Mouse (Mus musculus): ENCODE results near the gene Ccng1.

Gene Ccng1

DNA sequence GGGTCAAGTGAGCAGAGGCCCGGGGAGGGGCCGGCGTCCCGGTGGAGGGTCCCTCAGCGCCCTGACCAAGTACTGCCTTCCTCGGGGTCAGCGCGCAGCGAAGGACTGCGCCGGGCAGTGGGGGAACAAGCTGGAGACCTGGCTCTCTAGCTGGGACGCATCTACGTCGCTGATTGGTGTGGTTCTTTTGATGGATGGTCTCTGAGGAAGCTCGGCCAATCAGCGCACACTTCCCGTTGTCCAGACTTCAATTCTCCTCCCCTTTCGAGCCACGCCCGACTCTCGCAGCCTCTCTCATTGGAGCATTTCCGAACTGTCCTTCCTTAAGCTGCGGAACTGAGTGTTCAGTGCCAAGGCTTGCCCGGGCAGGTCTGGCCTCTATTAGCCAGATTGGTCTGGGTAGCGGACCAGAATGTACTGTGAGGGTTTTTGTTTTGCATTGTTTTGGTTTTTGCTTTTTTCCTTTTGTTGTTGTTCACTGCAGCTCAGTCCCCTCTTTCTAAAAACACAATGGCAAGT is at the start of gene Ccng1:
Gene Ccng1, minus strand, starts transcription at position 203 of the 519 bp plus-strand sequence.
- DNase-seq: peak; percentile 95 to 98

DNA sequence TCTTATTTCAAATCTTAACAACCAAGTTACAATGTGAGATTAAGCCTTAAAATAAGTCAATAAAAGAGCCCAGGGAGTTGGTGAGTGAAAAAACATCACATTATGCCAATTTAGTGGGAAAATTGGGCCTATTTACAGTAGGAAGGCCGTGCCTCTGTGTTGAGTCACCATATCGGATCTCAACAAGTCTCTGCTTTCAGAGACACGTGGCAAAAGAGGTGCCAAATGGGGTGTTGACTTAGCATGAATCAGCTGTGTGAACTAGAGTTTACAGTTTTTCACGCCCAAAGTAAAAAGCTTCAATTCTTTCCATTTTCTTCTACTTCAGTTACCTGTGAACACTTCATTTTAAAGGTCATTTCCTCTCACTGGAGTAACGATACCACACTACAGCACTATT is 35.2 kb upstream of the Ccng1 start:
- no peak for DNase-seq

DNA sequence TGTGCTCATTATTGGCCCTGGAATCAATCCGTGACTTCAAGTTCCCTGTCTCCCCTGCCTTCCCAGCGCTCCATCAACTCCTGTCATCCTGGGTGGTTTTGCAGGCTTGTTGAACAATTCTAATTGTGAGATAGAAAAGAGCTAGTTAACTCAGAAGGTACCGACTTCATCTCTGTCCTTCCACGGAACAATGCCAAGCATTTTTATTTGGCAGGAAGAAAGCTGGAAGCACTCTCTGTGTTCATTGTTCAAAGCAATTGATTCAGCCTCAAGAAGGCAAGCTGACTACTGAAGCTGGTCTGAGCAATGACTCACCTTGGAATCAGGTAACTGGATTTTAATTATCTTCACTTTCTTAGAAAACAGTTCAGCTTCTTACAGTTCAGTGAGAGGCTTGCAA is 34.6 kb upstream of the Ccng1 start:
- no peak for DNase-seq

DNA sequence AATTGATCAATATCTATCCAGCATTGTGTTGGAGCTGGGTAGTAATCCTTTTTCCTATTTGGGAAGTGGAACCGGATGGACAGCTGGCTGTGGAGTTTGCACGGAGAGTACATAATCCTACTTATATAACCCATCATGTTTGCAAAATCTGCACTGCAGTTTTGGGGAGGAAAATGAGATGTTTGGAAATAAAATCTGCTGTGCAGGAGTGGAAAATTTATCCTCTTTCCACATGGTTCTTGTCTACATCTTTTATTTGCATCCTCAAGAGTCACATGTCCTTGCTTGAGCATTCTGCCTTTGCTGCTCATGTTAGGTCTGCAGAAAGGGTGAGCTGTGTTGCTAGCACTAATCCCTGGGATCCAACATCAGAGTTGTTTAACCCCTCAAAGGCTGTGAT is 31.8 kb upstream of the Ccng1 start:
- no peak for DNase-seq

DNA sequence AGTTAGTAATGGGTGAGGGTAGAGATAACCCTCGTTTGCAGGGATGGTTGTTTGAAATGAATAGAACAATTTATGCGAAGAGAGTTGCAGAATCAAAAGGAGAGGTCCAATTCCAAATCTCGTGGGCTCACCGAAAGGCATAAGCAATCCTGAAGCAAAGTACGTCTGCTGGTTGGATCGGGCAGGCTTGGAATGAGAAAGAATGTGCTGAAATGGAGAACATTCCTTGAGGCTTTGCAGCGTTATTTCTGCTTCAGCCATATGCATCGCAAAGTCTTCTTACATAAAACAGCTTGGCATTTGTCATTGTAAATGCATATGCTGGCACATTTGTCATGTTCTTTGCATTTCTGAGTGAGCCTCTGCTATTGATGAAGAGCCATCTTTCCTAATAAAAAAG is 29.2 kb upstream of the Ccng1 start:
- no peak for DNase-seq

- no peak for DNase-seq
Measured at GRCm38 (mm10) chr11:40783346-40783745, 28.2 kb upstream of the Ccng1 start.

DNA sequence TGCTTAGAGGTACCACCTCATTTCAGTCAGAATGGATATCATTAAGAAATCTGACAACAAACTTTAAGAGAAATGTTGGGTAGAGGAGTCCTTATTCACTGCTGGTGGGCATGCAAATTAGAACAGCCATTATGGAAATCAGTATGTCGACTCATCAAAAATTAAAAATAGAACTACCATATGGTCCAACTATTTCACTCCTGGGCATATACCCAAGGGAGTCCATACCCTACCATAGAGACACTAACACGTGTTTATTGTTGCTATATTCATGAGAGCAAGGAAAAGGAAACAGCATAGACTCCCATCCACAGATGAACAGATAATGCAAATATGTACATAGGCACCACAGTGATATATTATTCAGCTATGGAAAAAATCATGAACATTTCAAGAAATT is 26.7 kb upstream of the Ccng1 start:
- no peak for DNase-seq

DNA sequence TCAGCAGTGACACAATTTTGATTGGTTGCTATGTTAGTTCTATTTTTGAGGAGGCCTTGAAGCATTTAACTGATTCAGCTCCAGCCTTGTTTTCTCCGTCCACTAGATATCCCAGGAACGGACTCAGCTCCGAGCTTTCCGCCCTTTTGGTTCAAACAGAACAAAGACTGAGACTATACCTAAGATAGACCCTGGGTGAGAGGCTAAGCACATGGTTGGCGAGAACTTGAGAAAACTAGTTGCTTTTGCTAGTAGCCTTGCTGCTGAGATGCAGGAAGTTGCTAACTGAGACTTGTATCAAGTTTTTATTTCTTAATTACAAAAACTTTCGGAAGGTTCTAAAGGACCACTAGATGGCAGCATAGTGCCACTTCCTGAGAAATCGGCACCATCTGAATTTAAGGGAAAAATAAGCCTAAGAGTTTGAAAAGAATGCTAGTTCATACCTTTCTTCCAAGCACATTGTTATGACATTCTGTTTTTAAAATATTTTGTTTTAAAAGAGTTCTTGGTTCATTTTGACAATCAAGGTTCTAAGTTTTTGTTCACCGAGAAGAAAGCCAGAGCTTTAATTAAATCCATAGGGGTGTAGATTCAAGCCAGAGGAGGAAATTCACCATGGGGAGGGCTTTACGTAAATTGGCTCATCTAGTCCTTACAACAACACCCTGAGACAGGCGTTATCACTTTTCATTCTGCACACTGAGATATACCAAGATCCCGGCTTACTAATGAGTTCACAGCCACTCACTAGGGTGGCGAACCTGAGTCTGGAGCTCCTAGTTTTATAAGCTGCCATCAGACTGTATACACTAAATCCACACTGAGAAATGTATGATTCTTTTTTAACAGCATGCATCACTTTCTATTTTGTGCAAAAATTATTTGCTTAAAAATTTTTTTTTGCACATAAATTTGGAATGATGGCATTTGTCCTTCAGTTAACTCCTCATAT is 20.5 kb upstream of the Ccng1 start:
- peak in 1 of 2 experiments; percentile 23 for DNase-seq

- DNase-seq: no peak
Measured at GRCm38 (mm10) chr11:40764690-40765089, 9.6 kb upstream of the Ccng1 start.

DNA sequence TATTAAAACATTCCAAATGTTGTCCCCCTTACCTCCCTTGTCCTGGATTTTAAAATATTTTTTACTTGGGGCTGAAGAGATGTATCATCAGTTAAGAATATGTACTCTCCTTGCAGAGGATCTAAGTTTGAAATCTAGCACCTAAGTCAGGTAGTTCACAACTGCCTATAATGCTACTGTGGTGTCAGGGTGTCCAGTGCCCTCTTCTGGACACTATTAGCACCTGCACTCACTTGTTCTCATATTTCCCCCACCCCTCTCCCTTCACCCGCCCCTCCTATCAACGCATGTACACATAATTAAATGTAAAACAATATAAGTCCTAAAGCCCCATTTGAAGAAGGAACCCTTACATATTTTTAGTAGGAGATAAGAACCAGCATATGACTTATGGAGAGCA is 8.3 kb upstream of the Ccng1 start:
- DNase-seq: peak in 1 of 2 experiments; percentile 30

DNA sequence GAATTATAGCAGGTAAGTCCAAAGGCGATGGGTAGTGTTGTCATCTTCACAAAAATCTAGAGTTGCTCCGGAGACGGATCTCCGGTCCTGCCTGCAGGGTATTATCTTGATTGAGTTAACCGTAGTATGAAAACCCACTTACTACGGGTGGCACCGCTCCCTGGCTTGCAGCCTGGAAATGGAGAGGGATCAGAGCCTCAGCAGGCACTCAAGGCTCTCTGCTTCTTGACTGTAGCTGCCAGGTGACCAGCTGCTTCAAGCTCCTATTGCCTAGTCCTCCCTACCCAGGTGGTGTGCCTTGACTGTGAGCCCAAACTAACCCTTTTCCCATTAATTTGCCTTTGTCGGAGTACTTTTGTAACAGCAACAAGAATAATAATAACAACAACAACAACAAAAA is 4.8 kb upstream of the Ccng1 start:
- DNase-seq: no peak

DNA sequence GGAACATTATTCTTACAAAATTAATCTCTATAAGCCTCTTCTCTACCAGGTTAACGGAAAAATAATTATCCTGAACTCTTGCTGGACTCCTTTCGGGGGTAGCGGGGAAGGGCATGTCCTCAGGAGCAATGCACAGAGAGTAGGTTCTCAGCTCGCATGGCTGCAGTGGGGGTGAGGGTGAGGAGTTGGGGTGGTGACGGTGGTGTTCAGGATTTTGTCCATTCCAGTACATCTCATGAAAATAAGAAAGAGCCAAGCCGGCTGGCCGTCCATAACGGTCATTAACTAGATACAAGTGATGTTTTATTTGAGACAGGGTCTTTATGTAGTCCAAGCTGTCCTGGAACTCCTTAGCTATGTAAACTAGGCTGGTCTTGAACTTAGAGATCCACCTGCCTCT is 857 bp upstream of the Ccng1 start:
- DNase-seq: no peak

DNA sequence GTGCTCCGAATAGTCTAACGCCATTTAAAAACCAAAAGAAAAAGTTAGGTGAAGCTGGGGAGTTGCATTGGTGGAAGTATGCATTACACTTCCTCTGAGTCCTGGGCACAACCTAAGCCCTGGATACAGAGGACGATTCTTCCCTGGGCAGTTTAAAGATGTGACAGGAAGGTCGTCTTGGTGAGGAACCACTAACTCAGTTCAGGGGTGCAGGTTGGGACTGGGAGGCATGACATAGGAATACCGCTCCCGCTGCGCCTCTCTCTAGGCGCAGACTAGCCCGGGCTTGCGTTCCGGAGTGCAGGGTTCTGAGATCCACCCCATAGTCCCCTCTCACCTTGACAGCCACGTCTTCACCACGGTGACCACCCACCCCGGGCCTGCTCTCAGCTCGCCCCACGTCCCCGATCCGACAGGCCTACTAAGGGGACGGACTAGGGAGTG is 425 bp downstream of the Ccng1 start:
- DNase-seq: no peak

DNA sequence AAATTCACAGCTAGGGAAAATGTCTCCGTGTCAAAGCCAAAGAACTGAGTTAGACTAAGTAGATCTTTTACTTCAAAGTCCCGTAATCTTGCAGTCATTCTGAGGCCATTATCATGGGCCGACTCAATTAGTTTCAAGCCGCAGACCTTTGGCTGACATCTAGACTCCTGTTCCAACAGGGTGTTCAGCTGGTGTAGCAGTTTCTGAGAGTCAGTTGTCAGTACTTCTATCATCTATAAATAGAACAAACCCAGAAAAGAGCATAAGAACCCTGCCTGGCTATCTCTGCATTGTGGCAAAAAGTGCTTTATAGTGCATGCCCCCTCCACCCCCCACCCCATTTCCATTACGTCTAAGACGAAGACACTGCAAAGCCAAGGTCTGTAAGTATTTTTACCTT is 1.3 kb downstream of the Ccng1 start:
- DNase-seq: no peak

GRCm38 (mm10) chr11:40747716-40748115 is 7.4 kb downstream of the Ccng1 start:
- DNase-seq: no peak

DNA sequence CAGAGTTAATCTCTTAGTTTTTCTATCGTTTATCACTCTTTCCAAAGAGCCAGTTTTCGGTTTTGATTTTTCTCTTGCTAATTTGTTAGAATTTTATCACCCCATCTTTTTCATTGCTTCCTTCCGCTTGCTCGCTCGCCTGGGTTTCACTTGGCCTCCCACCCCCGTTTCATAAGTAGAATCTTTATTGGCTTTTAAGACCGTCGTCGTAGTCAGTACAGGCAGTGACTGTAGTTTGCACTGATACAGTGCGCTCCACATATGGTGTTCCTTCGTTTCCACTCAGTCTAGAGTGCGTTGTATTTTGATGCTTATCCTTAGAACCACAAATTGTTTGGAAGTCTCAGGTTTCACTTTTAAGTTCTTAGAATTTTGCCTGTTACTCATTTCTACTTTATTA is 8.8 kb downstream of the Ccng1 start:
- DNase-seq: no peak

- DNase-seq: no peak
Measured at GRCm38 (mm10) chr11:40744348-40744747, 10.8 kb downstream of the Ccng1 start.

DNA sequence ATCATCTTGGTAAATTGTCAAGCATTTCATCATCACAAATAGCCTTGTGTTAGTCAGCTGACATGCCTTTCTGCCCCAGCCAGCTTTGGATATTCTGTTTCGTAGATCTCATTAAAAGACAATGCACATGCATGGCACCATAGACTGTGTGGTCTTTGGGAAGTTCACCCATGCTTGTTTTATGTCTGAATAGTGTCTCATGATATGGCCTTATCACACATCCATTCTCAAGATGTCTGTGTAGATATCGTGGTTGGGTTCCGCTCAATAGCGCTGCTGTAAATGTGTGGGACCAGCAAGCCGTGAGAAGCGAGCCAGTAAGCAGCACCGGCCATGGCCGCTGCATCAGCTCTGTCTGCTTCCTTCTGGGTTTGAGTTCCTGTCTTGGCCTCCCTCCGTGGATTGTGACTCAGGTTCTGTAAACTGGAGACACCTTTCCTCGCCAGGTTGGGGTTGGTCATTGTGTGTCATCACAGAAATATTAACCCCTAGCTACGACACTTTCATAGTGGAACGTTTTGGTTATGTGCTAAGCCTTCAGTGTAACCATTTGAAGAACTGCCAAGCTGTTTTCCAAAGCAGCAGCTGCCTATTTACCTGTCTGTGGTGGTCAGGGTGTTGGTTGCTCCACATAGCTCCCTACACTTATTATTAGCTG is 13.4 kb downstream of the Ccng1 start:
- DNase-seq: no peak

DNA sequence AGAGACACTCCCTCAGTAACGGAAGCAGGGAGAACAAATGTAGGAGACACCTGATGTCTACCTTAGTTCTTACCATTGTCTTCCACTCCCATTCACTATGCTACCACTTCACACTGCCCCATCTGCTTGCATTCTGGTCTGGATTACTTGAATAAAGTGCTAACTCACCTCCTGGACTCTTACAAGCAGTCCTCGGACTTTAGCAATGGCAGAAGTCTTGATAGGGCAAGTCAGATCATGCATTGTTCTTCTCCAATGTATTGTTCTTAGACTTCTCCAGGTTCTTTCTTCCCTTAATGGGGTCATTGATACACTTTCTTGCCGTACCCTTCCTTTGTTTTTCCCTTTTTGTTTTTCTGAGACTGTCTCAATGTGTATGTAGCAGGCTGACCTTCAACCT is 17.7 kb downstream of the Ccng1 start:
- DNase-seq: no peak

GRCm38 (mm10) chr11:40734251-40734752 is 20.8 kb downstream of the Ccng1 start:
- DNase-seq: no peak

DNA sequence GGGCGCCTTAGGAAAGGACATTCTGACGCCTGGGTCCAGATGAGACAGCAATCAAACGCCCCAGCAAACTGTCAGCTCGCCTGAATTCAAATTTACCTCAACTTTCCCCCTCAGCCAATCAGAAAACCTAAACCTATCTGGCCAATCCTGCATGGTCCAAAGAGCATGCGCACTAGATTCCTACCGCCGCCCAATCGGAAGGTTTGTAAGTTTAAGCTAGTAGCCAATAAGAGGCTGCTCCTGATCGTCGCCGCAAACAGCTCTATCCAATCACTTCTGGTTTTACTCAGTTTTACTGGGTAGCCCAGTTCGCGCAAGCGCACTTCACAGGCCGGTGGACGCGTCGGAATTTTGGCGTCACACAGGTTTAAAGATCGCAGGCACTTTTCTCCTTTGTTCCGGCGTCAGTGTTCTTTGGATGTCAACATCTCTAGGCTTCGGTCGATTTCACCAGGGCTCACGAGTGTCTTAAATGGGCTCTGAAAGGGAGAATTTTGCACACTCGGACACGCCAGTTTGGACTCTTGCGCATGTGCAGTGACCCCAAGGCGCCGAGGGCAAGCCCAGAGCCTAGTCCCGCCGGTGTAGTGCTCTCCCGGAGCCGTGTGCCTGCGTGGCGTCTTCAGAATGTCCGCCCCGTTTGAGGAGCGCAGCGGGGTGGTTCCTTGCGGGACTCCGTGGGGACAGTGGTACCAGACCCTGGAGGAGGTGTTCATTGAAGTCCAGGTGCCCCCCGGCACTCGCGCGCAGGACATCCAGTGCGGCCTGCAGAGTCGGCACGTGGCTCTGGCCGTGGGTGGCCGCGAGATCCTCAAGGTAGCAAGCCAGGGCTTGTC is 21.6 kb downstream of the Ccng1 start, which contains the start of the genes Hmmr and Nudcd2:
Gene Hmmr, minus strand, starts transcription at position 84 of the 836 bp plus-strand sequence.
Gene Nudcd2, plus strand, starts transcription at position 329 of the 836 bp plus-strand sequence.
- peak; percentile 94 to 97 for DNase-seq

DNA sequence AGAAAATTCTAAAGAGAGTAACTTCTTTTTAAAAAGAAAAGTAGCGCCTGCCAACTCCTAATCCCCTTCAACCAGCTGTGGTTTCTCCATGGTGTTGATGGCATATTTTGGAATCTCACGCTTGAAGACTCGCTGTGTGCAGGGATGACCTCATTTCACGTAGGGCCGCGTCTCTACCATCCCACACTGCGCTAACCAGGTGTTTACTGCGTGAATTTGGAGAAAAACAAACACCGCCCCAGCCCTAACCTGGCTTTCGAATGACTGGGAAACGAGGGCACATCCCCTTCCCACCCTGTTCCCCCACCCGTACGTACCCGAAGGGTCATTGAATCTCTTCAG is 22.1 kb downstream of the Ccng1 start:
- DNase-seq: no peak

DNA sequence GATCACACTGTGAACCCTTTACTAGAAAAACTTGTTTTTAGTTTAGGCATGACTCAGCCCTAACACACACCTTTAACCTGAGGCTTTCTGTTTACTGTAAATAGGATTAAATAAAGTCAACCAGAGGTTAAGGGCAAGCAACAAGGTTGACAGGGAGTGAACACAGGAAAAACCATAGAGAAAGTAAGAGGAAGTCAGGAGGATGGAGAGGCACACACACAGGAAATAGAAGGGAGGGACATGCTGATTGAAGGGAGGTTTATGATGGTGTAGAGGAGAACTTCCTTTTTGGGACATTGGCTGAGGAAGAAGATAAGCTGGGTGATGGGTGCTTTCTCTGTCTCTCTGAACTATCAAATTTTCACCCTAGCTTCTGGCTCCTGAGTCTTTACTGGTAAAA is 36.8 kb downstream of the Ccng1 start:
- no peak for DNase-seq
